Mouse (Mus musculus): ENCODE measurements at regions not wholly inside any gene's neighbourhood (a gene's known extent, or its start where the extent isn't known, plus 50 kb on each side); places are given as distances from the start of the nearest gene placed in this dataset.
A peak's percentile ranks its signal among the peaks of the same experiment; 100 is the strongest.
"Not testable (repeated sequence)": the region's sequence is repeated elsewhere in the genome, so short reads cannot be mapped to it uniquely, and the experiment has no call there.

GRCm38 (mm10) chr16:21102033-21102432, 51.8 kb downstream of the Teddm3 start:
- intact Hi-C loops (cut with DNase I): not testable (repeated sequence)

DNA sequence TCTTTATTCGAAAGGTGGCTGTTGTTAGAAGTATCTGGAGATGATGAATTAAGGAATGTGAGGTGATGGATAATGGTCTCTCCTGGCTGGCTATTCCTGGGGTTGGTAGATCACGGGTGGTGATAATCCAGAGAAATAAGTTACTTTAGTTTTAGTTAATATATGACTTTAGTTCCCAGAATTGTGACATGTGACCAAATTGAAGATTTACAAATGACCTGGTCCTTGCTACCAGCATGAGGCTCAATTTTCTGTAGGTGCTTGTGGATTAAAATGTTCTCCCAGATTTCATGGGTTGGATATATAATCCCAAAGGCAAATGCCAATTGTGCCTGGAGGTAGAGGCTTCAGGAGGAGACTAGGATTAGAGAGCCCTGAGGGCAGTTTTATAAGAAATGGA, 53.7 kb downstream of the Teddm3 start:
- intact Hi-C loops (cut with DNase I); DNase-seq: not testable (repeated sequence)

More at GRCm38 (mm10) chr16:21102033-21102432, 51.8 kb downstream of the Teddm3 start:
- DNase-seq: not testable (repeated sequence)

- intact Hi-C loops (cut with DNase I): loop anchor here (5.0 to 10.0 kb wide), 2 partner anchors 90 to 167 kb away; no protein-coding TSS in a partner anchor
- DNase-seq: no peak
These were observed 79.0 kb downstream of the Teddm3 start for GRCm38 (mm10) chr16:21074779-21075148.

GRCm38 (mm10) chr16:21074082-21074778, 79.6 kb downstream of the Teddm3 start:
- DNase-seq: not testable (repeated sequence)
- intact Hi-C loops (cut with DNase I): loop anchor here (10.0 kb wide), 1 partner anchor 91 kb away; no protein-coding TSS in a partner anchor

- intact Hi-C loops (cut with DNase I): no loop called here
- DNase-seq: no peak
These were observed 93.6 kb downstream of the Teddm3 start for GRCm38 (mm10) chr16:21060211-21060610.

DNA sequence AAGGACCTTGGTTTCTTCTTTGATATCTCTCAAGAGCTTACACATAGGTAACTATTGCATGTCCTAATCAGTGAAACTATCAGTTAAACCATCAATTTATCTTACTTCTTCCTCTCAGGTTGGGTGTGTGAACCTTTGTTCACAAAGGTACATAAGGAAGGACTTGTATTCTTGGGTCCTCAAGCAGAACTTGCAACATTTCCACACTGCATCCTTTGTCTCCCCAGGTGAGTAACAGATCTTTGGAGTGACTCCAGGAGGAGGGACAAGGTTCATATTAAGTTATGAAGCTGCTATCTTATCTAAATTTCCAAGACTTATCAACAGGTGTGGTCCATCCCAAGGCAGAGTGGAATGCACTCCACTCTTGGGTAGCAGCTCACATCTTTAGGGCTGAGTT, 99.0 kb downstream of the Teddm3 start:
- no peak for DNase-seq

GRCm38 (mm10) chr16:21022087-21022486, 131.7 kb downstream of the Teddm3 start:
- intact Hi-C loops (cut with DNase I); DNase-seq: not testable (repeated sequence)

More for the DNA sequence above, 99.0 kb downstream of the Teddm3 start:
- intact Hi-C loops (cut with DNase I): no loop called here

DNA sequence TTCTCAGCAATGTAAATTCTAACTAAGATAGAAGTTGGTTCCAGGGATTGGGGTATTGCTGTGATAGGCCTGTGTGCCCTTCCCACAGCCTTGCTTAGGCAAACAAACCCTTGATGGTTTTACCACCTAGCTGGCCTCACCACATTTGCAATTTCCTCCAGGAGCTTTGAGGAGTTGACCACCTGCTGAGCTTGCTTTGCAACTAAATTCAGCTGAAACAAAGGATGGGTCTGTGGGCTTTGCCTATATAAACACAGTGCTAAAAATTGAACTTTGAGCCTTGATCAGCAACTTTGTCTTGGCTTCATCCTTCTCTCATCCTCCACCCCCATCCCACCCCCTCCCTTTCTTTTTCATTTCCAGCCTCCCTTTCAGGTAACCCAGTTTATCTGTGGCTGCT, 148.9 kb downstream of the Teddm3 start:
- intact Hi-C loops (cut with DNase I): no loop called here
- no peak for DNase-seq

DNA sequence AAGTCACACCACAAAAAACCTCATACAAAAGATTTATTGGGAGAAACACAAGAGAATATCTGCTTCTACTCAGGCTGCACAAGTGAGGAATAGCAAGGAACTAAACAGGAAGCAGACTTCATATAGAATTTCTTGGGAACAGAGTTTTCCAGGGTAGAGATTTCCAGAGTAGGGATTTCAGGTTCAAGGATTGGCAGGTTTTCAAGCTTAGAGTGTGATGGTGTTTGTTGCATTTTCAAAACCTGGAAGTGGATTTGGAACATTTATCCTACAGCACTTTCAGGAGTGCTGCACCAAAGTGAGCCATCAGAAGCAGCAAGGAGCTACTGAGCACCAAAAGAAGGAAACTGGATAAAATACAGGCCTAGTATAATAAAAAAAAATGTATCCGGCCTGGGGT, 152.7 kb downstream of the Teddm3 start:
- intact Hi-C loops (cut with DNase I): no loop called here
- no peak for DNase-seq

- no peak for DNase-seq
- intact Hi-C loops (cut with DNase I): no loop called here
These were observed 163.3 kb downstream of the Teddm3 start for GRCm38 (mm10) chr16:20990524-20990923.

GRCm38 (mm10) chr16:20975406-20975805, 178.4 kb downstream of the Teddm3 start:
- peak in 1 of 2 experiments; percentile 54 for DNase-seq
- intact Hi-C loops (cut with DNase I): no loop called here

DNA sequence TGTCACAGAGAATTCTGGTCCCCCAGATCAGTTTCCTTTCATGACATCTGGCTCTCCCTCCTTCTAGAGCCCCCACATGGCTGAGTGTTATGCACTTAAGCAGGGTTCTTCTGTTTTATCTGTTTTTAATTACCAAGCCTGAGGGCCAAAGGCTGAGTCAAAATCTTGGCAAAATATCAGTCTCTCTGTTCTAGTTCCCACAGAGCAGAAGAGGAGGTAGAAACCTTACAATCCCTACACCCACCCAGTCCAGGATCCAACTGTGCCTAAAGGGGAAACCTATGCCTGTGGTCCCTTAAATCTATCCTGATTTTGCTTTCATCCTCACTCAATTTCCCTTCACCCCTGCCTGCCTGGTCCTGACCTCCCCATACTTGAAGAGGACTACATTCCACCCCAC, 181.4 kb downstream of the Teddm3 start:
- no peak for DNase-seq
- intact Hi-C loops (cut with DNase I): no loop called here

DNA sequence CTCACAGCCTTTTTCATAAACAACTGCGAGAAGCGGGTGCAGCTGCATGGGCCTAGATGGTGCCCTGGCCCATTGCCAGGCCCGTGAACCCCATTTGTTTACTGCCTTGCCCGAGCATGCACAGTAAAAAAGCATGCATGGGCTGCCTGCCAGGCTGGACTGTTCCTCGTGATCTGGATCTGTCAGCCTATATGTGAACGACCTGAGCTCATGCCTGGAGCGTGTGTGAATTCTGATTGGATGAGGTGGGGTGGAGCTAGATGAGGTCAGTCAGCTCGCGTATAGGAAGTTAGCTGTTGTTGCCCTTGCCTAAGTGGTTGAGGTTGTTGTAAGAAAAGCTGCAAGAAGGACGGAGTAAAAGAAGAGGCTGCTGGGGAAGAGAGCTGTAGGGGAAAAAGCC, 194.9 kb downstream of the Teddm3 start:
- intact Hi-C loops (cut with DNase I): no loop called here
- DNase-seq: no peak

GRCm38 (mm10) chr16:20936722-20937121, 202.4 kb upstream of the Thpo start:
- DNase-seq: no peak
- intact Hi-C loops (cut with DNase I): no loop called here

GRCm38 (mm10) chr16:20934846-20935245, 200.5 kb upstream of the Thpo start:
- intact Hi-C loops (cut with DNase I): not testable (repeated sequence)

GRCm38 (mm10) chr16:20930003-20930402, 195.7 kb upstream of the Thpo start:
- intact Hi-C loops (cut with DNase I); DNase-seq: not testable (repeated sequence)

More at GRCm38 (mm10) chr16:20934846-20935245, 200.5 kb upstream of the Thpo start:
- DNase-seq: not testable (repeated sequence)

GRCm38 (mm10) chr16:20925776-20926175, 191.5 kb upstream of the Thpo start:
- intact Hi-C loops (cut with DNase I); DNase-seq: not testable (repeated sequence)

- DNase-seq: not testable (repeated sequence)
- intact Hi-C loops (cut with DNase I): loop anchor here (5.0 kb wide), 1 partner anchor 281 kb away; no protein-coding TSS in a partner anchor
These were observed 176.6 kb upstream of the Thpo start for GRCm38 (mm10) chr16:20910864-20911263.

GRCm38 (mm10) chr16:20908467-20909351, 174.4 kb upstream of the Thpo start:
- DNase-seq: not testable (repeated sequence)
- intact Hi-C loops (cut with DNase I): loop anchor here (5.0 kb wide), 1 partner anchor 169 kb away; no protein-coding TSS in a partner anchor

DNA sequence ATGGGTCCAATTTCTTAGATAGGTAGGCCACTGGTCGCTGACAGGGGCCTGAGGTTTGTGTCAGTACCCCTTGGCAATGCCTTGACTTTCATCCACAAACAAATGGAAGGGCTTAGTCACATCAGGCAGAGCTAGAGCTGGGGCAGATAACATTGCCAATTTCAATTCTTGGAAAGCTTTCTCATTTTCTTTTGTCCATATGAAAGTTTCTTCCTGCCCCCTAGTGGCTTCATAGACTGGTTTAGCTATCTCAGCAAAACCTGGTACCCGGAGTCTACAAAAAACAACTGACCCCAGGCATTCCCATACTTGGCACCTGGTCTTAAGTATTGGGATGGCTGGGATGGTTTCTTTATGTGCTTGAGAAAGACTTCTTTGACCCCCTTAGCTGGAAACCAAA, 161.4 kb upstream of the Thpo start:
- DNase-seq: peak in 1 of 2 experiments; percentile 7
- intact Hi-C loops (cut with DNase I): loop anchor here (5.0 to 10.0 kb wide), 2 partner anchors 93 to 171 kb away; no protein-coding TSS in a partner anchor

- no peak for DNase-seq
- intact Hi-C loops (cut with DNase I): no loop called here
These were observed 137.4 kb upstream of the Thpo start for GRCm38 (mm10) chr16:20871726-20872125.
